Comparison of ENCODE assay signal across 8 mouse cellular contexts in the genomic region with DNA sequence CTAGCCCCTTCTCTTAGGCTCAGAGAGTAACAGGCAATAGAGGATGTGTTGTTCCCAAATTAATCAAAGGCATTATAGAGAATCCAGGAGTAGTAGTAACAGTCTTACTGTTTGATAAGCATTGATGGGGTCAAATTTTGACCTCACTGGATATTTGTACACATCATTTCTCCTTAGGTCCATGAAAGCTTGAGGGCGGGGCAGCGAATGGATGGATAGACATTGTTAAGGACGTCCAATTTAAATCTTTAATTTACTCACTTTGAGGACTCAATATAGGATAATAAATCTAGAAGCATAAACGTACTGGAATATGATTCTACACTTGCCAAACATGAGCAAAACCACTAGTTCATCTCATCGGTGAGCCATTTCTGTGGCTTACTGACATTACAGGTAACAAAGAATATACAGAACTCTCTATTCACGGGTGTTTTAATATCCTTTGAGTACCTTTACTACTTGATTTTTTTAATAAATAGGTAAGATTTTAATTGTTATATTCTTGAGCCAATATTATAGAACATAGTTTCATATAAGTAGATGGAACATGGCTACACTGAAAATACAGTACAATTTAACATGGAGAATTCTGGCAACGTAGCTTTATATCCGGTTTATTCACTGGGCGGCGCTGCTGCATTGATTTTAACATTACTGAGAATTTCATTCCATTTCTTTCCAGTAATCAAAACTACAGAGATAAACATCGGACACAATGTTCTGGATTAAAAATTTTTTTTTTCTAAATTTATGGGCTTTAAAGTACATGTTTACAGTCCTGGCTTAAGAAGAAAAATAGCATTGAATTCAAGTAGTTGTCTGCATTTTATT. TPM values are rescaled to one million over a fixed set of nuclear protein-coding genes. Genes with fewer than 3 reads are reported as not detected.
DNase-seq lines count a peak whose midpoint lies in the region; ATAC-seq lines count a peak whose summit lies in the region.

No protein-coding gene starts in this region.

- H3K36me3 ChIP-seq in midbrain, embryonic 11.5 days (ENCODE audit: control insufficient read depth, insufficient read depth, low read length): peaks cover 2% of the 10 kb centered on the region; the same call in 1 of the 2 replicates
- peaks cover 4% of the 10 kb centered on the region; the same call in 1 of the 2 replicates for H3K36me3 ChIP-seq in stomach, embryonic 14.5 days (ENCODE audit: control insufficient read depth, insufficient read depth, low read length)

- 13% methylated on average over 11 of the region's 11 CpGs for WGBS in midbrain, embryonic 11.5 days
- WGBS in stomach, embryonic 14.5 days: 11% methylated on average over 11 of the region's 11 CpGs

- no peak overlapping the region for H3K27ac ChIP-seq in midbrain, embryonic 11.5 days (ENCODE audit: low read depth, low read length)
- peak overlapping the region; percentile 53; the same call in 1 of the 2 replicates for H3K27ac ChIP-seq in stomach, embryonic 14.5 days (ENCODE audit: low read length)

- H3K4me3 ChIP-seq in midbrain, embryonic 11.5 days (ENCODE audit: low read depth, low read length): peak overlapping the region; percentile 67
- peak overlapping the region; percentile 61 for H3K4me3 ChIP-seq in stomach, embryonic 14.5 days (ENCODE audit: low read depth, low read length)

- intact Hi-C loops in left cerebral cortex, postnatal 4 days (cut with DNase I): loop anchor here (5.0 kb wide), 3 partner anchors 140 to 400 kb away; no protein-coding TSS in a partner anchor

- no peaks in the 10 kb centered on the region for H3K27me3 ChIP-seq in midbrain, embryonic 11.5 days (ENCODE audit: control insufficient read depth, insufficient read depth, low read length)
- H3K27me3 ChIP-seq in stomach, embryonic 14.5 days (ENCODE audit: control insufficient read depth, insufficient read depth, low read length): no peaks in the 10 kb centered on the region

- H3K9ac ChIP-seq in midbrain, embryonic 11.5 days (ENCODE audit: low read length): peak overlapping the region; percentile 74
- H3K9ac ChIP-seq in stomach, embryonic 14.5 days (replicated peaks; ENCODE audit: low read depth, low read length): no peak overlapping the region

- ATAC-seq in midbrain, embryonic 11.5 days (ENCODE audit: low FRiP score): peak; percentile 9
- no peak for ATAC-seq in stomach, embryonic 14.5 days (ENCODE audit: insufficient number of reproducible peaks, insufficient read depth, low FRiP score, low read depth)

- H3K4me2 ChIP-seq in midbrain, embryonic 11.5 days: peak overlapping the region; percentile 77
- H3K4me2 ChIP-seq in stomach, embryonic 14.5 days (replicated peaks; ENCODE audit: low read depth, low read length): peak overlapping the region; percentile 68

- DNase-seq in CD4-positive helper T cell, adult 2 months (ENCODE audit: low read depth, low spot score): peak; percentile 60
- DNase-seq in adrenal gland, adult 8-10 months: peak; percentile 33
- peak; percentile 31 for DNase-seq in embryo, embryonic 11.5 days (ENCODE audit: low read depth, low spot score)
- DNase-seq in gastrocnemius, postnatal 25 days: peak; percentile 38
- DNase-seq in kidney, adult 11 months: peak; percentile 61
- peak; percentile 66 for DNase-seq in left cerebral cortex, postnatal 4 days
- DNase-seq in midbrain, embryonic 11.5 days (ENCODE audit: low spot score, missing footprints): peak; percentile 94

- H3K9me3 ChIP-seq in midbrain, embryonic 11.5 days (ENCODE audit: control insufficient read depth, low read length): no peaks in the 10 kb centered on the region
- no peaks in the 10 kb centered on the region for H3K9me3 ChIP-seq in stomach, embryonic 14.5 days (ENCODE audit: control insufficient read depth, low read depth, low read length)

- H3K4me1 ChIP-seq in midbrain, embryonic 11.5 days (ENCODE audit: control insufficient read depth, insufficient read depth, low read length): peaks cover 6% of the 10 kb centered on the region
- H3K4me1 ChIP-seq in stomach, embryonic 14.5 days (ENCODE audit: control insufficient read depth, insufficient read depth, low read length): 0 out of 2 replicates have a peak, but pooled peaks cover 4% of the 10 kb centered on the region

RNA-seq across cellular contexts. Expression of gene Nuf2, which starts 0.7 kb away (rescaled TPM):
- 1 to 10 TPM in 2 of 4 experiments, under 1 TPM in 2; 0.49 to 3.0 (median 0.94) TPM for total RNA-seq in adrenal gland, adult 8-10 months (2022)
- total RNA-seq in gastrocnemius, postnatal 25 days (2021): under 1 TPM; 0.54 to 0.70 TPM
- total RNA-seq in left cerebral cortex, postnatal 4 days (2021): 1 to 10 TPM; 9.0 to 9.2 TPM
- polyA plus RNA-seq in midbrain, embryonic 11.5 days (2014; fragmentation: Nextera tagmentation; extraction: Ambion mirVana): 100 and 107 TPM in 2 replicates
- 52.0 and 53.0 TPM in 2 replicates for polyA plus RNA-seq in stomach, embryonic 14.5 days (2014; fragmentation: Nextera tagmentation; extraction: Ambion mirVana)

Comparison
In these comparisons a context has a peak if more than half of its experiments do, and no peak if none do; other contexts are left out.
1. DNase-seq: peak in every context shown above with its lines; median percentile 94 in midbrain, embryonic 11.5 days; 66 in left cerebral cortex, postnatal 4 days; 61 in kidney, adult 11 months; 60 in CD4-positive helper T cell, adult 2 months; 38 in gastrocnemius, postnatal 25 days; 33 in adrenal gland, adult 8-10 months; 31 in embryo, embryonic 11.5 days.